Mouse (Mus musculus): ENCODE measurements around the gene Gm17409. TPM values are rescaled to one million over a fixed set of nuclear protein-coding genes. Genes with fewer than 3 reads are reported as not detected.

Gm17409 gene
- total RNA-seq, 2 experiments from 2014 or later, result not detected

DNA sequence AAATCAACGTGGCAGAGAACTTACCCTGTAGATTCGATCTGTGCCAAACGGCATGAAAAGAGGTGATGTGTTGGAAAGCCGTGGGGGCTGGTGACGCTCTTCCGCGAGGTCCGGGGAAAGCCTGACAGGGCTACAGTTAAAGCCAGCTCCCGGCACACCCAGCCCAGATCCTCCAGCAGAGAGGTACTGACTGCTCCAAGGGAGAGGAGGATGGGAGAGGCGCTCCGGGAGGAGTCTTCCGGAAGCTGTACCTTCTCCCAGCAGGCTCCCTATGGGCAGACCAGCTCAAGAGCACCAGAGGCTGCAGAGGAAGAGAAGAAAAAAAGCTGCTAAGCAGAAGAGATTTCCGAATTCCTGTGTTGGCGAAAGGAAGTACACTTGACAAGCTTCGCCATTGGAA is 46.1 kb downstream of the Gm17409 start:
- DNase-seq (ENCODE audit: extremely low spot score in 1 of 2, low spot score in 2 of 2), result no peak
- intact Hi-C loops (cut with DNase I), result no loop called here

DNA sequence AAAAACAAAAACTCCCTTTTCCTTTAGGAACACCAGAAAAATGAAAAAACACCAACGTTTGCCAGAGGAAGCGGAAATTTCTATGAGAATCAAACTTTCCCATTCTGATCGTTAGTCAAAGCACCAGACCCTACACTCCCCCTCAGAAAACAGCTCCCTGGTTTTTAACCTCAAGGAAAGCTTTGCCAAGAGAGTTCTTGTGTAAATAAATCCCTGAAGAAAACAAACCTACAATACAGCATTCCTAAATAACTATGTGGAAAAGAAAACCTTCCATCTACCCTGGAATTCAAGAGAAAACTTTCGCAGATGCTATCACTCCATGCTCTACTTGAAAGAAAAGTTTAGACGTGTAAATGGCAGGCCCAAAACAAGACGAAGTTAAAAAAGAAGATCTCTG is 47.0 kb downstream of the Gm17409 start:
- no peak for DNase-seq (ENCODE audit: extremely low spot score in 1 of 2, low spot score in 2 of 2)
- intact Hi-C loops (cut with DNase I), result no loop called here

DNA sequence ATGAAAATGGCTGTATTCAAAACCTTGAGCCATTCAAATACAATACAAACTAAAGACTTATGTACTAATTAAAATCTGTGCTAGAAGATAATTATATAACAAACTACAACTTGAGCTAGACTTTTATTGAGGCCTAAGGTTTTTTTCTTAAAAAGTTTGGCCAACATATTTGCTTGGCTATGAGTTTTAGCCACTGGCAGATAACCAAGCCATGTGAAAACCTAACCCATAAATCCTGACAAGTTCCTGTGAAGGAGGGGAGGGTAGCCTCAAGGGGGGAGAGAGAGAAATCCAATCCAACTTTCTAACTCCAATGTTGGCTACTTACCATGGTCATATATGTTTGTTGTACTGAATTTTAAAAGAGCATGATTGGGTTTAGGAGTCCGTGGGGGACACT is 48.6 kb downstream of the Gm17409 start:
- intact Hi-C loops (cut with DNase I), result no loop called here
- DNase-seq (ENCODE audit: extremely low spot score in 1 of 2, low spot score in 2 of 2), result no peak

Other genes with a start within 250 kb of the Gm17409 start
- gene Acvr1c, start 112.2 kb upstream of the Gm17409 start, total RNA-seq (2021), result 1 to 10 TPM; 4.2 to 5.4 TPM
- 10 to 100 TPM; 34.1 to 38.5 TPM for gene Acvr1, start 97.0 kb downstream of the Gm17409 start, total RNA-seq (2021)
- 10 to 100 TPM; 16.6 TPM for gene Upp2, start 97.2 kb downstream of the Gm17409 start, total RNA-seq (2021)